Mouse (Mus musculus) liver, embryonic 16.5 days (tissue): ENCODE results near the gene Pkd1l2. TPM values are rescaled to one million over a fixed set of nuclear protein-coding genes. Genes with fewer than 3 reads are reported as not detected.

ENCODE experiments used
- ATAC-seq: fragments of 200-750 bp; cut with Nextera tagmentation; 2 replicates; pipeline ENCODE4 v1.8.0; 2017; ENCODE audit warnings: low read depth, mild to moderate bottlenecking, moderate number of reproducible peaks, moderate library complexity
- H3K27ac ChIP-seq: fragments of 300-500 bp; sonication (generic); 2 replicates; pipeline ENCODE4 v1.5.1; 2014; ENCODE audit warnings: mild to moderate bottlenecking, low read length
- H3K27me3 ChIP-seq: fragments of 300-500 bp; sonication (generic); 2 replicates; pipeline ENCODE4 v1.6.1; 2014; ENCODE audit warnings: low read depth, low read length, mixed read lengths; ENCODE audit not compliant: control insufficient read depth, insufficient read depth
- H3K36me3 ChIP-seq: fragments of 300-500 bp; sonication (generic); 2 replicates; pipeline ENCODE4 v1.6.1; 2014; ENCODE audit warnings: mild to moderate bottlenecking; ENCODE audit not compliant: control insufficient read depth, insufficient read depth
- H3K4me1 ChIP-seq: fragments of 300-500 bp; sonication (generic); 2 replicates; pipeline ENCODE4 v1.6.1; 2014; ENCODE audit warnings: low read depth, low read length, mixed read lengths; ENCODE audit not compliant: control insufficient read depth
- H3K4me2 ChIP-seq: fragments of 300-500 bp; sonication (generic); 2 replicates; pipeline ENCODE4 v1.6.1; 2014; ENCODE audit warnings: low read depth, low read length, mixed read lengths
- H3K4me3 ChIP-seq: fragments of 300-500 bp; sonication (generic); 2 replicates; pipeline ENCODE4 v1.5.1; 2014; ENCODE audit warnings: low read depth, mild to moderate bottlenecking, low read length
- H3K9ac ChIP-seq: fragments of 300-500 bp; sonication (generic); 2 replicates; pipeline ENCODE4 v1.6.1; 2014; ENCODE audit warnings: low read depth, low read length
- H3K9me3 ChIP-seq: fragments of 300-500 bp; sonication (generic); replicated peaks from 2 replicates; pipeline ENCODE4 v1.6.1; 2016; ENCODE audit warnings: low read length; ENCODE audit not compliant: control insufficient read depth
- WGBS: fragments of 180-500 bp; shearing (Covaris S2); extraction: QIAGEN DNeasy Blood & Tissue Kit; methylation state at CpG from one replicate; pipeline ENCODE4 v1.1.7; 2014; ENCODE audit not compliant: insufficient replicate concordance; 5-methylcytosine and 5-hydroxymethylcytosine counted together
- polyA plus RNA-seq: library from polyadenylated mRNA; unstranded; fragments of >200 nt; fragmentation: Nextera tagmentation; extraction: Ambion mirVana; gene quantifications from 2 replicates; pipeline ENCODE4 v1.2.1, GENCODE M21; 2015

Pkd1l2 gene
- polyA plus RNA-seq, 1 experiment from 2014 or later = not detected

DNA sequence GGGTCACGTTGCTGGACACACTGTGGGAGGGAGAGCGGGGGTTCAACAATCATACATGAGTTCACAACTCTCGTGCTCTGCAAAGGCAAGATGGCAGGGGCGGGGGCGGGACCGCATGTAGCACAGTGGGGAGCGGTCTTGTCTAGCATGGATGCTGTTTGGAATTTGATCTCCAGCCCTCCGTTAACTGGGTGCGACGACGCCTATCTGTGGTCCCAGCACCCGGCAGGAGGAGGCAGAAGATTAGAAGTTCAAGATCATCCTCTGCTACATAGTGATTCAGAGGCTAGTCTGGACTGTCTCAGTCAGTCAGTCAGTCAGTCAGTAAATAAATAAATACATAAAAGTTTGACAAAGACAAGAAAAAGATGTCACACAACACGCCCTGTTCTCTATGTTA is 14.0 kb downstream of the Pkd1l2 start:
- Histone ChIP-seq H3K9ac (no peak overlapping the region), H3K27ac (no peak overlapping the region), H3K4me2 (no peak overlapping the region), H3K9me3 (no peaks in the 10 kb centered on the region), H3K4me3 (no peak overlapping the region), H3K36me3 (no peaks in the 10 kb centered on the region), H3K27me3 (no peaks in the 10 kb centered on the region), H3K4me1 (no peaks in the 10 kb centered on the region)
- WGBS = 52% methylated on average over 13 of the region's 13 CpGs
- ATAC-seq = no peak

DNA sequence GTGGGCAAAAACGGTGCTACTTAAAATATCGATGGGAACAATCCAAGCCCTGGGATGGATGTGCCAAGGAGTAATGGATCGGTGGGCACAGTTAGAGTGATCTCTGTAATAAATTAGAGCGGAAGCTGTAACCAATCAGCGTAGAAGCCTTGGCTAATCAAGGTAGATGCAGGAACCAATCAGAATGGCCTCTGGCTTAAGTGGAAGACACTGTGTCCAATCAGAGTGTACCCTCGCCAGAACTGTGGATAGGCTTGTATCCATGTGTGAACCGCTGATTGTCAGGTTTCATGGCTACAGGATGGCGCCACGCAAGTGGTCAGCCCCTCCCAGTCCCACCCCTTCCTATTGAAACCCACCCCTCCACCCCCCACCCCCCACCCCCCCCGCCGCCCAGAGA is 14.9 kb downstream of the Pkd1l2 start:
- no peak overlapping the region for H3K27ac ChIP-seq
- H3K36me3 ChIP-seq = no peaks in the 10 kb centered on the region
- H3K9me3 ChIP-seq = no peaks in the 10 kb centered on the region
- no peak overlapping the region for H3K4me2 ChIP-seq
- no peaks in the 10 kb centered on the region for H3K27me3 ChIP-seq
- no peak overlapping the region for H3K9ac ChIP-seq
- no peak for ATAC-seq
- no peaks in the 10 kb centered on the region for H3K4me1 ChIP-seq
- WGBS = 62% methylated on average over 11 of the region's 11 CpGs
- H3K4me3 ChIP-seq = no peak overlapping the region

DNA sequence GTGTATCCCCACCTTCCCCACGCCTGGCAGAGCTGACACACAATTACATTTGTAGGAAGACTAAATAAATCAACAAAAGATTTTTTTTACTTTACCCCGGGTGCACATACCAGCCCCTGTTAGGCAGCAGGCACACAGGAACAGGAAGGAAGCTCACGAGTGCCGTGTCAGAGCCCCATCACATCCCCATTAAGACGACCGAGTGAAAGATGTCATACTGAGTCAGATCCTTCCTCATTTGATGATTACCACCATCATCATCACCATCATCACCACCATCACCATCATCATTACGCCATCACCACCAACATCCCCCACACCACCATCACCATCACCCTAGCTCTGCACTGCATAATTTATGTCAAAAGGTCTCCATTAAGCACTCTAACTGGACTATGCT is 15.3 kb downstream of the Pkd1l2 start:
- Histone ChIP-seq H3K4me2 (no peak overlapping the region), H3K9me3 (no peaks in the 10 kb centered on the region), H3K4me1 (no peaks in the 10 kb centered on the region), H3K27me3 (no peaks in the 10 kb centered on the region), H3K4me3 (no peak overlapping the region), H3K27ac (no peak overlapping the region), H3K36me3 (no peaks in the 10 kb centered on the region), H3K9ac (no peak overlapping the region)
- WGBS = 28% methylated on average over 7 of the region's 7 CpGs
- ATAC-seq = no peak

DNA sequence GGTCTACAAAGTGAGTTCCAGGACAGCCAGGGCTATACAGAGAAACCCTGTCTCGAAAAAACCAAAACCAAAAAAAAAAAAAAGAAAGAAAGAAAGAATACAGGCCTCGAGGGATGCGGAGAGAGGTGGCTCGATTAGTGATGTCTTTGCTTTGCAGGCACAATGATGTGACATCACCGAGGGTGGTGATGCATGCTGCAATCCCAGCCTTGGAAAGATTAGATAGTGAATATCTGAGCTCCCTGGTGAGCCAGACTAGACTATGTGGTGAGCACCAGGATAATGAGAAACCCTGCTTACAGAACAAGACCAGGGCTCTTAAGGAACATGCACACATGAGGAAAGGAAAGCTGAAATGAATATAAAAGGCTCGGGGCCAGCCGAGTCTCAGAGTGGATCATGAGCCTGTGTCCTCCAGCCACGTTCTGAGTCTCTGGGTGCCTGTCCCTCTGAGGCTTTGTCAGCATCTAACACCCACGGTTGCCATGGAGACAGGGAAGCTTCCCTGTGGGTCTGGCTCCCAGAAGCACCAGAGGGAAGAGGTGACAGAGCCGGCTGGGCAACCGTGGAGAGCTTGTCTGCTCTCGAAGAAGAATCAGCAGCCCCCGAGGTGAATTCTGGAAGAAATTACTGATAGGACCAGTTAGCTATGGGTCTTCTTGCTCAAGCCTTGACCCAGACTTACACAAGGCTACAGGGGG is 20.9 kb downstream of the Pkd1l2 start:
- no peak overlapping the region for H3K9ac ChIP-seq
- 50% methylated on average over 13 of the region's 13 CpGs for WGBS
- H3K4me1 ChIP-seq = no peaks in the 10 kb centered on the region
- H3K27me3 ChIP-seq = 0 out of 2 replicates have a peak, but pooled peaks cover 2% of the 10 kb centered on the region
- H3K4me3 ChIP-seq = no peak overlapping the region
- no peak overlapping the region for H3K27ac ChIP-seq
- no peak for ATAC-seq
- no peaks in the 10 kb centered on the region for H3K36me3 ChIP-seq
- H3K9me3 ChIP-seq = no peaks in the 10 kb centered on the region
- no peak overlapping the region for H3K4me2 ChIP-seq

DNA sequence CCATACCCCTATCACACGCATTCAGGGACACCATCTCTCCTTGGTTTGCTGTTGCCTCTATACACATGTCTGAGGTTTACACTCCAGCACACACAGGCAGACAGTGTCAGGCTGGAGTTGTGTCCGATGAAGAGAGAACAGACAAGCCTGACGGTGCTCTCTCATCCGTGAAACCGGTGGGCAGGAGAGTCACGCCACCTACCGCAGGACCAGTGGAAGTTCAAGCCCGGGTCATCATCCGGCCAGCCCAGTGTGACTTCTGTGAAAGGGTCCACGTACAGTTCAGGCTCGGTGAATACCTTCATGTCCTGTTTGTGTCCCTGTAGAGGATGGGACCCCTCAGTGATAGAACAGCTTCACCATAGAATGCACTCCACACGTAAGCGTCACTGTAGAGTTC is 21.9 kb downstream of the Pkd1l2 start:
- WGBS = 69% methylated on average over 13 of the region's 13 CpGs
- H3K36me3 ChIP-seq = no peaks in the 10 kb centered on the region
- no peak overlapping the region for H3K4me2 ChIP-seq
- ATAC-seq = no peak
- H3K9me3 ChIP-seq = no peaks in the 10 kb centered on the region
- no peaks in the 10 kb centered on the region for H3K4me1 ChIP-seq
- H3K27me3 ChIP-seq = 0 out of 2 replicates have a peak, but pooled peaks cover 2% of the 10 kb centered on the region
- no peak overlapping the region for H3K27ac ChIP-seq
- no peak overlapping the region for H3K4me3 ChIP-seq
- H3K9ac ChIP-seq = no peak overlapping the region

DNA sequence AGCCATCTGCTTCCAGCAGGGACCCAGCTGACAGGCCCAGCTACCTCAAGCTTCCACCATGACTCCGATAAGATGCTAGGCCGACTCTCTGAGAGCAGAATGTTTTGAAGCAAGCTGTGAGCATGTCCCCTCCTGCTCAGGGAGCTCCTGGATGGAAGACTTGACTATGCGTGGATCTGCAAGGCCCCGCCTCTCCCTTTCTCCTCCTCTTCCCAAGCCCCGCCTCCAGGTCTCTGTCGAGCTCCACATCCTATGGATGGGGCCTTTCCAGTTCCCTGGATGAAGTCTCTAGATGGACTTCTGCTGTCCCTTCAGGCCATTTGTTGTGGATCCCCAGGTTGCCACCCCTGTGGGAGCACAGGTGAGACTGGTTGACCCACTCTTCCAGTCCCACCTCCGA is 23.2 kb downstream of the Pkd1l2 start:
- Histone ChIP-seq H3K4me2 (no peak overlapping the region), H3K36me3 (no peaks in the 10 kb centered on the region), H3K9ac (no peak overlapping the region), H3K9me3 (no peaks in the 10 kb centered on the region), H3K27ac (no peak overlapping the region), H3K4me1 (no peaks in the 10 kb centered on the region), H3K27me3 (0 out of 2 replicates have a peak, but pooled peaks cover 2% of the 10 kb centered on the region), H3K4me3 (no peak overlapping the region)
- no peak for ATAC-seq
- 61% methylated on average over 7 of the region's 7 CpGs for WGBS

DNA sequence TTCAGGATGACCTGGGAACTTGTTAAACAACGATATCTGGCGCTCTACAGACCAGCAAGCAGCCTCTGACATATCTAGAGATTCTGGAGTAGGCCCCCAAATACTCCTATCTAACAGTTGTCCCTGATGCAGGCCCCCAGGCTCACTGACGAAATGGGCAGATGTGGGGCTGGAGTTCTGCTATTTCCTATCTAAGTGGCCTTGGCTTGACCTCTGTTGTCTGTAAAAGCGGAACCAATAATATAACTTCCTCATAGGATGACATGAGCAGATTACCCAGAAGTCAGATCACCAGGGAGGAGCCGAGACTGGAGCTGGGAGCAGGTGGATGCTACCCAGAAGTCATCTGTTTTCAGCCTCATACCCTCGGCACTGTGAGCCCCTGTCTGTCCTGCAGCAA is 27.2 kb downstream of the Pkd1l2 start:
- ATAC-seq = peak; percentile 27; the same call in 1 of the 2 replicates
- Histone ChIP-seq H3K36me3 (no peaks in the 10 kb centered on the region), H3K4me2 (no peak overlapping the region), H3K27ac (no peak overlapping the region), H3K9ac (no peak overlapping the region), H3K27me3 (0 out of 2 replicates have a peak, but pooled peaks cover 2% of the 10 kb centered on the region), H3K9me3 (no peaks in the 10 kb centered on the region), H3K4me3 (no peak overlapping the region), H3K4me1 (no peaks in the 10 kb centered on the region)
- WGBS = 20% methylated on average over 6 of the region's 6 CpGs

DNA sequence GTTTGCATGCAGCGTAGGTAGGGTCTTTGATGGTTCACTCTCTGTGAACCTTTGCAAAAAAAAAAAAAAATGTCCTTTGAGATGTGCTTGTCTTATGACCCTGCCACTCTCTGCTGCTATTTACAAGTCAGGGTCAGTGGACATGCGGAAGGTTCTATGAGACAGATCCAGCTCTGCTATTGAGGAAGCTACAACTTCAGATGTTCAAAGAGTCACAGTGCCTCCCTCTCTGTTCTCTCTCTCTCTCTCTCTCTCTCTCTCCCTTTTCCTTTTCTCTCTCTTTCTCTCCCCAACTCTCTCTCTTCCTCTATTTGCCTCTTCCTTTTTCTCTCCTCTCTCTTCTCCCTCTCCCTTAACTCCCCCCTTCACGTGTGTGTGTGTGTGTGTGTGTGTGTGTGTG is 28.1 kb downstream of the Pkd1l2 start:
- H3K4me1 ChIP-seq = no peaks in the 10 kb centered on the region
- H3K9me3 ChIP-seq = no peaks in the 10 kb centered on the region
- ATAC-seq = no peak
- H3K27me3 ChIP-seq = 0 out of 2 replicates have a peak, but pooled peaks cover 2% of the 10 kb centered on the region
- no peaks in the 10 kb centered on the region for H3K36me3 ChIP-seq
- H3K27ac ChIP-seq = no peak overlapping the region
- no peak overlapping the region for H3K4me3 ChIP-seq
- H3K9ac ChIP-seq = no peak overlapping the region
- no peak overlapping the region for H3K4me2 ChIP-seq
- 53% methylated on average over 3 of the region's 3 CpGs for WGBS

DNA sequence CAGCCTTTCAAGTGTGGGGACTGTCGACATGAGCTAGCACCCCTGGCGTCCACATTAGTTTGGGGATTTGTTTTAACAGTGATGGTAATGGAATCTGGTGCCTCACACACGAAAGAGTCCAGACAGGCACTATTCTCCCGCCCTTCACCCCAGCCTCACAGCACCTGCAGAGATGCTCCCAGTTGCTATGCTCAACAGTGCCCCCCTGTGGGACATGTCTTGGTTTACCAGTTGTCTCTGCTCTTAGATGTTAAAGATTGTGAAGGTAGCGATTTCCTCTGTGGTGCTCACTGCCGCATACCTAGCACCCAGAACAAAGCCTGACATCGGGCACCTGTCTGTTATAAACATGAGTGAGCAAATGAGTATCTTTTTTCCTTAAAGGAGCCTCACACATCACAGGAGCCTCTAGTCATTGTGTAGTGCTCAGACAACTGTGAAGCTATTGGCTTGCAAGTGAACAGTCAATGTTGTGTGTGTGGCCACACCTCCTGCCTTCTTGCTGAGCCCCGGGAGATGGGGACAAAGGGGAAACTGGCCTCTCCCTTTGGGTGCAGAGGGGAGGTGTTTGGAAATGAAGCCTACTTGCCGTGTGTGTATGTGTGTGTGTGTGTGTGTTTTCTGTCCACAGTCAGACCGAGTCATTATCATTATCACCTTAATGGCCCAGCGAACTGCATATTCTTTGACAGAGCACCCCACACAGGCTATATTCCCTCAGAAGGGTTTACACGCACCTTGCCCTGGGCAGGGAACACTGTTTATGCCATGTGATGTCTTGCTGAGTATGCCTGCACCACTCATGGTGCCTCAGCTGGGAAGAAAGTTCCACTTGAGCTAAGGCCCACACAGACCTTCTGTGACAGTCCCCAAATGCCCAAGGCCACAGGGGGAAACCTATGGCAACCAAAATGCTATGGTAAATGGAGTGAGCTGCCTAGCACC is 28.8 kb downstream of the Pkd1l2 start:
- WGBS = 48% methylated on average over 12 of the region's 12 CpGs
- 0 out of 2 replicates have a peak, but pooled peaks cover 2% of the 10 kb centered on the region for H3K27me3 ChIP-seq
- H3K36me3 ChIP-seq = no peaks in the 10 kb centered on the region
- H3K4me2 ChIP-seq = no peak overlapping the region
- no peak overlapping the region for H3K4me3 ChIP-seq
- ATAC-seq = no peak
- H3K27ac ChIP-seq = no peak overlapping the region
- no peaks in the 10 kb centered on the region for H3K4me1 ChIP-seq
- no peak overlapping the region for H3K9ac ChIP-seq
- H3K9me3 ChIP-seq = no peaks in the 10 kb centered on the region
